Mouse (Mus musculus) thymus, postnatal 25 days (tissue): Measurements from ENCODE around the gene Chchd6.

ENCODE experiments used
- DNase-seq: peaks from one replicate; pipeline ENCODE4 v3.0.0; 2022

Gene Chchd6

GRCm38 (mm10) chr6:89399564-89399963, 195.9 kb downstream of the Chchd6 start:
- DNase-seq: no peak

GRCm38 (mm10) chr6:89397919-89398318, 197.5 kb downstream of the Chchd6 start:
- no peak for DNase-seq

GRCm38 (mm10) chr6:89393820-89394219, 201.6 kb downstream of the Chchd6 start:
- no peak for DNase-seq

- no peak for DNase-seq
Measured at GRCm38 (mm10) chr6:89392213-89392612, 203.2 kb downstream of the Chchd6 start.

- no peak for DNase-seq
Measured at GRCm38 (mm10) chr6:89389771-89390170, 205.7 kb downstream of the Chchd6 start.

- DNase-seq: no peak
Measured at GRCm38 (mm10) chr6:89386956-89387355, 208.5 kb downstream of the Chchd6 start.

- no peak for DNase-seq
Measured at GRCm38 (mm10) chr6:89384699-89385098, 210.8 kb downstream of the Chchd6 start.

GRCm38 (mm10) chr6:89381851-89382250, 213.6 kb downstream of the Chchd6 start:
- no peak for DNase-seq

- DNase-seq: no peak
Measured at GRCm38 (mm10) chr6:89381172-89381571, 214.3 kb downstream of the Chchd6 start.

- DNase-seq: no peak
Measured at GRCm38 (mm10) chr6:89380751-89381150, 214.7 kb downstream of the Chchd6 start.

GRCm38 (mm10) chr6:89378264-89378663, 217.2 kb downstream of the Chchd6 start:
- no peak for DNase-seq

GRCm38 (mm10) chr6:89368812-89369211, 226.6 kb downstream of the Chchd6 start:
- DNase-seq: no peak

- no peak for DNase-seq
Measured at GRCm38 (mm10) chr6:89364342-89364741, 231.1 kb downstream of the Chchd6 start.

- no peak for DNase-seq
Measured at GRCm38 (mm10) chr6:89363107-89363451, 232.4 kb downstream of the Chchd6 start.

GRCm38 (mm10) chr6:89362281-89363106, 233.0 kb downstream of the Chchd6 start, which contains the start of gene Plxna1:
Gene Plxna1, minus strand, starts transcription at chr6:89362620.
- DNase-seq: peak; percentile 50

- DNase-seq: peak; percentile 27
Measured at GRCm38 (mm10) chr6:89361418-89362280, 233.8 kb downstream of the Chchd6 start.

GRCm38 (mm10) chr6:89360709-89361417, 234.6 kb downstream of the Chchd6 start:
- DNase-seq: no peak

- DNase-seq: no peak
Measured at GRCm38 (mm10) chr6:89359771-89360708, 235.4 kb downstream of the Chchd6 start.

- DNase-seq: no peak
Measured at GRCm38 (mm10) chr6:89359192-89359591, 236.3 kb downstream of the Chchd6 start.

- DNase-seq: no peak
Measured at GRCm38 (mm10) chr6:89355661-89356060, 239.8 kb downstream of the Chchd6 start.

GRCm38 (mm10) chr6:89354726-89355125, 240.7 kb downstream of the Chchd6 start:
- DNase-seq: no peak

- no peak for DNase-seq
Measured at GRCm38 (mm10) chr6:89354076-89354475, 241.4 kb downstream of the Chchd6 start.
